Mouse (Mus musculus): ENCODE data around the gene Ina.
"Not testable (repeated sequence)": the region's sequence is repeated elsewhere in the genome, so short reads cannot be mapped to it uniquely, and the experiment has no call there.

Ina gene

GRCm38 (mm10) chr19:46987646-46988045, 26.9 kb upstream of the Ina start:
- no peak for DNase-seq

GRCm38 (mm10) chr19:46988231-46989087, 26.0 kb upstream of the Ina start:
- DNase-seq = peak; percentile 92

- DNase-seq = peak; percentile 54
These were observed 24.9 kb upstream of the Ina start for GRCm38 (mm10) chr19:46989479-46990152.

- no peak for DNase-seq
These were observed 24.4 kb upstream of the Ina start for GRCm38 (mm10) chr19:46990153-46990518.

- not testable (repeated sequence) for DNase-seq
These were observed 23.9 kb upstream of the Ina start for GRCm38 (mm10) chr19:46990625-46991024.

- peak; percentile 88 for DNase-seq
These were observed 23.4 kb upstream of the Ina start for GRCm38 (mm10) chr19:46991145-46991544.

- DNase-seq = not testable (repeated sequence)
These were observed 22.2 kb upstream of the Ina start for GRCm38 (mm10) chr19:46992329-46992728.

GRCm38 (mm10) chr19:46996095-46996494, 18.4 kb upstream of the Ina start:
- DNase-seq = no peak

GRCm38 (mm10) chr19:46998168-46998870, 16.2 kb upstream of the Ina start:
- DNase-seq = no peak

- DNase-seq = no peak
These were observed 15.5 kb upstream of the Ina start for GRCm38 (mm10) chr19:46998953-46999352.

GRCm38 (mm10) chr19:46999753-47000152, 14.7 kb upstream of the Ina start:
- no peak for DNase-seq

- not testable (repeated sequence) for DNase-seq
These were observed 14.1 kb upstream of the Ina start for GRCm38 (mm10) chr19:47000357-47000756.

GRCm38 (mm10) chr19:47003742-47004511, 10.6 kb upstream of the Ina start:
- DNase-seq = no peak

GRCm38 (mm10) chr19:47005873-47006272, 8.6 kb upstream of the Ina start:
- no peak for DNase-seq

GRCm38 (mm10) chr19:47006321-47006720, 8.2 kb upstream of the Ina start:
- peak; percentile 50 for DNase-seq

GRCm38 (mm10) chr19:47009420-47009819, 5.1 kb upstream of the Ina start:
- no peak for DNase-seq

- no peak for DNase-seq
These were observed 4.6 kb upstream of the Ina start for GRCm38 (mm10) chr19:47009943-47010342.

- no peak for DNase-seq
These were observed 1.9 kb upstream of the Ina start for GRCm38 (mm10) chr19:47012521-47013130.

GRCm38 (mm10) chr19:47013340-47014158, 949 bp upstream of the Ina start:
- no peak for DNase-seq

GRCm38 (mm10) chr19:47014159-47014446, 395 bp upstream of the Ina start:
- no peak for DNase-seq

GRCm38 (mm10) chr19:47015396-47015795, 898 bp downstream of the Ina start:
- DNase-seq = no peak

- no peak for DNase-seq
These were observed 1.5 kb downstream of the Ina start for GRCm38 (mm10) chr19:47015965-47016364.

All from kidney, adult 18-20 months (tissue).